Mouse (Mus musculus) embryonic fibroblast, embryonic 13.5 days (primary cell): ENCODE data around the gene Cybrd1. TPM values are rescaled to one million over a fixed set of nuclear protein-coding genes. Genes with fewer than 3 reads are reported as not detected.

Experiments used
- H3K27ac ChIP-seq: 2 replicates; pipeline ENCODE4 v1.5.1; 2012; ENCODE audit warnings: low read length, control low read depth, inconsistent platforms; ENCODE audit not compliant: insufficient read depth
- H3K4me1 ChIP-seq: 2 replicates; pipeline ENCODE4 v1.6.1; 2011; ENCODE audit warnings: low read length; ENCODE audit not compliant: control insufficient read depth, insufficient read depth
- H3K4me3 ChIP-seq: 2 replicates; pipeline ENCODE4 v1.5.1; 2011; ENCODE audit warnings: mild to moderate bottlenecking, control low read depth, low read length; ENCODE audit not compliant: insufficient read depth
- CTCF ChIP-seq: IDR thresholded peaks from 2 replicates; pipeline ENCODE4 v1.5.1; 2011; ENCODE audit warnings: mild to moderate bottlenecking, control low read depth, low read length, moderate library complexity, borderline replicate concordance; ENCODE audit not compliant: insufficient read depth
- POLR2A ChIP-seq: IDR thresholded peaks from 2 replicates; pipeline ENCODE4 v1.6.1; 2011; ENCODE audit warnings: low read depth, mild to moderate bottlenecking, control low read depth, low read length, moderate library complexity
- polyA plus RNA-seq: library from polyadenylated mRNA; stranded (reverse); fragments of >200 nt; gene quantifications from 2 replicates; pipeline ENCODE4 v1.2.4, GENCODE M21; 2011; ENCODE audit warnings: low read depth; ENCODE audit not compliant: missing spikeins, insufficient read length

Gene Cybrd1
- polyA plus RNA-seq, 1 experiment, result 3.2 TPM

DNA sequence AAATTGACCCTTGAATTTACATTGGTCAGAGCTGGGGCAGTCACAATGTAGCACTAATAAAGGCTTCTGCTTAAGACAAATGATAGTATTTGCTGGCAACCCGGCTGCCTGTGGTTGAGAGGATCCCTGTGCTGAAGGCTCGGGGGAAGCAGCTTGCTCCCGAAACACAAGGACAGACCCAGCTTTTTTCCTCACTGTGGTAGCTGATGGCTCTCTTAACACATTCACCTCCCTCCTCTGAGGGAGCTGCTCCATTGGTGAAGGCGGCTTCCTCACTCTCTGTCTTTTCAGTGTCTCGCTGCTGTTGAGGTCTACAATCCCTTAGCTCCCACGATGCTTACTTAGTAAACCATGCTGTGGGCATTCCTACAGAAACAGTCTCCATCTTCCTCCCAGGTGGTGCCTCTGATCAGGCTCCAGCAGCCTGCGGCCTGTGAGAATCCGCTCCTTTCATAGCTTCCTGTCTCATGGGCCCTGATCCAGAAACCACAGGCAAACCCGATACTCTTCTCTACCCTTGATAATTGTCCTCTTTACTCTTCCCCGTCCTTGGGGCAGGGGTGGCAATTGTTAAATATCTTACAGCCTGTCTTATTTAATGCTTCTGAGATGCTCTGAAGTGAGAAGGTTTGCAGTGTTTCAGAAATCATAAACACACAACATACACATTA lies 15.0 kb upstream of the Cybrd1 start:
- Histone ChIP-seq H3K27ac (no peak overlapping the region), H3K4me1 (no peaks in the 10 kb centered on the region), H3K4me3 (no peak overlapping the region)
- TF ChIP-seq CTCF, result no peak
- no peak for TF ChIP-seq POLR2A

DNA sequence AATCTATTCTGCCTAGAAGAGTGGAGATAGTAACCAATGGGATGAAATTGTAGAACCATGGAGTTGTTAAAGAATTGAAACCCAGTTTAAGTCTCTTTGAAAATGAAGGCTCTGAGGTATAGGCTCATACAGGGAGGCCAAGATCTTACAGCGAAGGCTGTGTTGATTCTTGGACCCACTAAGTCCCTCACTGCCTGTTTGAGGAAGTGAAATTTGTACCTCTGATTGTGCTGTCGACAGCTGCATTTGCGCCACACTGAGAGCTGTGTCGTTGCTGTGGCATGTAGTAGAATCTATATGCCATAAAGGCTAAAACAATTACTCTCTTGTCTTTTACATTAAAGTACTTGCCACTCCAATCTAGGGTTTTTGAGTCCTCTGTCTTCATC lies 14.4 kb upstream of the Cybrd1 start:
- Histone ChIP-seq H3K27ac (no peak overlapping the region), H3K4me3 (no peak overlapping the region), H3K4me1 (no peaks in the 10 kb centered on the region)
- TF ChIP-seq POLR2A (no peak), CTCF (no peak)

DNA sequence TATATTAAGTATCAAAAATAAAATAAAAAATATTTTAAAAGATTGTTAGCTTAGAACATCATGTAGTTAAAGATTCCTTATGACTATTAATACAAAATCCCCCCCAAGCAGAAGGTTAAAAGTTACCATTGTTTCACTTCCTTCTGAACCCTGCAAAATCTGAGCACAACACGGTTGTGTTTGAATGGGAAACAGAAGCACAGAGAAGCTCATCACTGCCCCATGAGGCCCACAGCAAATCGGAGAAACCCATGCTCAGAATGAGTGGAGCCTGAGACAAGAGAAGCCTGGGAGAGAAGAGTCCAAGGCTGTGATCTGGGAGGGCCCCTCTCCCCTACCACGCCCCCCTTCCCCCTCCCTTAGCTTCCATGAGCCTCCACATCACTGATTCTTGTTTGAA lies 13.0 kb upstream of the Cybrd1 start:
- no peaks in the 10 kb centered on the region for H3K4me1 ChIP-seq
- no peak overlapping the region for H3K4me3 ChIP-seq
- no peak for TF ChIP-seq POLR2A
- TF ChIP-seq CTCF, result no peak
- H3K27ac ChIP-seq, result no peak overlapping the region

DNA sequence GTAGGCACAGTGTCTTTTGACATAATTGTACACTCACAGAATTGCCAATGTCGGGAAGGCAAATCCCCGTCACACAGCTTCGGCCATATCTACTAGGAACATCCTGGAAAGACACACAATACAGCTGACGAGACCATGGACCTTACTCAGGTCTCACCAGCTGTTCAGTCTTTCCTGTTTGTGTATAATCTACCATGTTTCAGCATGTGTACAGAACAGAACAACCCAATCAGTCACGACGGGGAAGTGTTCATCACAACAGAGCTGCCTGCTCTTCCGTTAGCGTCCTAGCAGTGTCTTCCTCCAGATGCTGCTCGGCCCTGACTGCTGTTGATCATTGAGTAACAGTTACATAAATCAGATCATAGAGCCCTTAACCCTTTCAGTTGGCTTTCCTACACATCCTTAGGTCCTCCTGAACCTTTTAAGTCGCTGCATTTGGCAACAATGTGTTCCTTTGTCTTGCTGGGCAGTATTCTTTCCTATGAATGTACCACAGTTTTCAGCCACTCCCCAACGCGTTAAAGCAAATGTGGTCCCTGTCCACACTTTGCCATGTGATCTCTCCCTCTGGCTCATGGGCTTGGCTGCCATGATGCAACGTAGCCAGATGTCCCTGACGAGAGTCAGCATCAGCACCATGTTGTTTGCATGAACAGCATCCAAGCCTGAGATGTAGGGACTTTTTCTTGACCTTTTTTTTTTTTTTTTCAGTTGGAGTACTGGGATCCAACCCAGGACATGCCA lies 12.1 kb upstream of the Cybrd1 start:
- TF ChIP-seq POLR2A, result no peak
- H3K27ac ChIP-seq, result no peak overlapping the region
- no peak overlapping the region for H3K4me3 ChIP-seq
- H3K4me1 ChIP-seq, result no peaks in the 10 kb centered on the region

DNA sequence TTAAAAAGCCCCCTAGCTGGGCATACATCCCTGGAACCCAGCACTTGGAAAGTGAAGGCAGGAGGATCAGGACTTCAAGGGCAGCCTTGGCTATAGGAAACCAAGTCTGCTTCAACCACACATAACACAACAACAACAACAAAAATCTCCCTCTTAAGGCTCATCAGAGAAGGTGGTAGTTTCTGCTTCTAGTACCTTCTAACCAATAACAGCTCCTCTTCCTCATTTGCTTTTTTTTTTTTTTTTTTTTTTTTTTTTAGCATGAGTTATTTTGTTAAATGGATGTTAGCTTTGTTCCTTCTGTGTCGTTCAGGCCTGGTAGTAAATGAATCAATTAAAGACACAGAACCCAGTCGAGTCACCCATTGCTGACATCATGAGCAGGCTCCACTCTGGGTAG lies 10.5 kb upstream of the Cybrd1 start:
- no peak overlapping the region for H3K4me3 ChIP-seq
- no peaks in the 10 kb centered on the region for H3K4me1 ChIP-seq

DNA sequence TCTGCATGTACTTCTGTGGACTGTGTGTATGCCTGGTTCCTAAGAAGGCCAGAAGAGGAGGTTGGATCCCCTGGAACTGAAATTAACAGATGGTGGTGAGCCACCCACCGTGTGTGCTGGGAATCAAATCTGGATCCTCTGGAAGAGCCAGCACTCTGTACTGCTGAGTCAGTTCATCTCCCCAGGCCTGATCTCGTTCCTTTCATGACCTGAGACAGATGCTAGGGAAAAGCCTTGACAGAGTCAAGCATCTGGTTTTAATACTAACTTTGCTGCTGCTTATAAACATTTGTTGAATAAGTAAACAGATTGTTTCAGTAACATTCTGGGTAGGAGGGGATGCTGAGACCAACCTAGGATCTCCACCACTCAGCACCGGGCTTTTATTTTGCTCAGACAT lies 9.2 kb upstream of the Cybrd1 start:
- H3K27ac ChIP-seq, result no peak overlapping the region
- no peak overlapping the region for H3K4me3 ChIP-seq
- TF ChIP-seq CTCF, result no peak
- no peak for TF ChIP-seq POLR2A
- no peaks in the 10 kb centered on the region for H3K4me1 ChIP-seq

More for the DNA sequence above, 10.5 kb upstream of the Cybrd1 start:
- no peak overlapping the region for H3K27ac ChIP-seq
- no peak for TF ChIP-seq POLR2A
- no peak for TF ChIP-seq CTCF

DNA sequence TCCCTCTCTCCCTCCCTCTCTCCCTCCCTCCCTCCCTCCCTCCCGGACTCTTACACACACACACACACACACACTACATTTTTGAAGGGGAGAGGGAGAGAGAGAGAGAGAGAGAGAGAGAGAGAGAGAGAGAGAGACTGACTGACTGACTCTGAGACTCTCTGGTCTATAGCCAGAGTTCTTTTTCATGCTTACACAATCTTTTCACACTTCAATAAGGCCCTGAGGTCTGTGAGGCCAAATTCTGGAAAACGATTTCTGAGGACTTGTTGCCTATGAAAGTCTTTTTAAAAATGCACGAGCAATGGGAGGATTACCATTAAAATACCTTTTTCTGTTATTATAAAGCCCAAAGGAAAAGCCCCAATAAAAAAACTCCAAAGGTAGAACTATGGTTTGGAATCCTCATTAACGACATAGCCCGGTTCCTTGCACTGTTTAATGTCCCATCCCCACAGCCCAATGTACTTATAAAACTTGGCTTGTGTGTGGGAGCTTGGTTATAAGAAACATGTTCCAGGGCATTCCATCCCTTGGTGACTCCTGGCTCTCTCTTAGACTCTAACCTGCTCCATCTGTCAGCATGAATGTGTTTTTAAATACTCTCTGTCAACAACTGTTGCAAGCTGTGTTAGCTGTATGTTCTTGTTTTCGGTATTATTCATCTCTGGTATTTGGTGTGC lies 4.1 kb upstream of the Cybrd1 start:
- Histone ChIP-seq H3K27ac (no peak overlapping the region), H3K4me1 (no peaks in the 10 kb centered on the region), H3K4me3 (no peak overlapping the region)
- TF ChIP-seq POLR2A (no peak), CTCF (no peak)

DNA sequence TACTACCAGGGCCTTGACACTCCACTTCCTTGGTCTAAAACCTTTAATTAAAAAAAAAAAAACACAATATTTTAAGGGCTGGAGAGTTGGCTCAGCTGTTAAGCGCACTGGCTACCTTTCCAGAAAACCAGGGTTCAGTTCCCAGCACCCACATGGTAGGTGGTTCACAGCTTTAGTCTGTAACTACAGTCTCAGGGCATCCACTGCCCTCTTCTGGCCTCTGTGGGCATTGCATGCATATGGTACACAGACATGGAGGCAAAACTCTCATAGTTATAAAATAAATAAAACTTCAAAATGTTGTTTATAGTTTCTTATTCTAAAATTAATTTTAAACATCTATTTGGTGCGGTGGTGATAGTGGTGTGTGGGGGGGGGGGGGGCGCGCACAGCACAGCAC lies 1.6 kb upstream of the Cybrd1 start:
- Histone ChIP-seq H3K4me3 (no peak overlapping the region), H3K27ac (no peak overlapping the region), H3K4me1 (no peaks in the 10 kb centered on the region)
- TF ChIP-seq CTCF (no peak), POLR2A (no peak)

DNA sequence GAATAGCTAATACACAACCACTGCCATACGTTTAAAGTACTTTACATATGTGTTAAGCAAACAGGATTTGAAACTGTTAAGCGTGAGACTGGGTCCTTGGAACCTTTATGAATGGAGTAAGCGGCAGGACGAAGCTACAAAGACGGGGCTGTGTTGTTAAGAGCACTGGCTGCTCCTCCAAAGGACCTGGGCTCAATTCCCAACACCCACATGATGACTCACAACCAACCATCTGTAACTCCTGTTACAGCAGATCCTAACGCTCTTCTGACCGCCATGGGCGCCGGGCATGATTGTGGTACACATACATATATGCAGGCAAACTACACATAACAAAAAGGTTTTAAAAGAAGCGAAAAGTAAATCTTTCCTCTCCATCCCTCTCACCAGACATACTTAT lies 3.1 kb downstream of the Cybrd1 start:
- no peak for TF ChIP-seq POLR2A
- TF ChIP-seq CTCF, result no peak
- Histone ChIP-seq H3K27ac (no peak overlapping the region), H3K4me1 (no peaks in the 10 kb centered on the region), H3K4me3 (no peak overlapping the region)

DNA sequence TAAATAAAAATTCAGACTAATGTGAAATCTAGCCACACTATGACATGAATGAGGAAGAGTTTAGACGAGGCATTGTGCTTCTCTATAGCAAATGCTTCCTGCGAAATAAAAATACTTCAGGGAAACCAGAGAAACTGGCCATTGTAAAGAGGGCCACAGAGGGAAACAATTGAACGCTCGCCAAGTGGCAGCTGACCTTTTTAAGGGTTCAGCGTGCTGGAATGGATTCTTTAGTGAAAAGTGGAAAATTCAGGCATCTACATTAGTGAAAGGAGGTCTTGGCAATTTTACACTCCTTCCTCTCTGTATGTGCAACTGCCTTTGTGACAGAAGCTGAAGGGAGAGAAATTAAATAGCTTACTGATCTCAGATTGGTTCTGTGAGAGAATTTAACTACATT lies 3.7 kb downstream of the Cybrd1 start:
- Histone ChIP-seq H3K27ac (no peak overlapping the region), H3K4me3 (no peak overlapping the region), H3K4me1 (no peaks in the 10 kb centered on the region)
- no peak for TF ChIP-seq CTCF
- TF ChIP-seq POLR2A, result no peak
